Mouse (Mus musculus): Measurements from ENCODE around the gene 2410002F23Rik.

GRCm38 (mm10) chr7:44249248-44249647, 2.7 kb downstream of the 2410002F23Rik start:
- TF ChIP-seq CTCF (conservative IDR thresholded peaks at IDR 0.05; ENCODE audit: low read length), result no peak
- TF ChIP-seq POU5F1 (IDR thresholded peaks at IDR 0.05; ENCODE audit: borderline replicate concordance, low read length), result no peak
- no peak for TF ChIP-seq NANOG (IDR thresholded peaks at IDR 0.05; ENCODE audit: borderline replicate concordance, low read length)
